Mouse (Mus musculus): ENCODE data around the gene Morf4l1.

DNA sequence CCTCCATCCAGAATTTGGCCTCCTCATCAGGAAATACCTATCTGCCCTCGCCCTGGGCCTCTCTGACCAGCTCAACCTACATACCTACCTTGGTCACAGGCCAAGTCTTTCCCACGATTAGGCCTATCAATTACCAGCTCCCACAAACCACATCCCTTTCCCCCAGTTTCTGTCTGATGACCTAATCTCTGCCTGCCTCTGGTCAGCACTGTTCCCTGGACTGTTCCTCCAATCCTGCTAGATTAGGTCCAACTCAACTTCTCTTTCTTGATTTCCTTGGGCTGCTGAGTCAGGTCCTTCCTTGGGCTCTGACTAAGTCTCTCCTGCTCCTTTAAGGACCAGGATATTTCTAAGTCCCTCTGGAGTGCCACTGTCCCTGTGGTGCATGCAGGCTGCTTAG lies 47.2 kb downstream of the Morf4l1 start:
- TF ChIP-seq EP300 (IDR thresholded peaks at IDR 0.05; ENCODE audit: low read depth) (no peak), CTCF (IDR thresholded peaks at IDR 0.05; ENCODE audit: low read depth) (no peak)
